Mouse (Mus musculus) adrenal gland, postnatal 4 days (tissue): ENCODE data around the gene Tprkb. TPM values are rescaled to one million over a fixed set of nuclear protein-coding genes. Genes with fewer than 3 reads are reported as not detected.
"Not testable (repeated sequence)": the region's sequence is repeated elsewhere in the genome, so short reads cannot be mapped to it uniquely, and the experiment has no call there.

ENCODE experiments used
- DNase-seq, 2 experiments: peaks; one replicate each; pipeline ENCODE4 v3.0.0; 2021 to 2022; ENCODE audit warnings: low spot score in 2 of 2, mixed read lengths in 2 of 2
- total RNA-seq, 2 experiments: library from RNA; stranded (reverse); gene quantifications; 2 replicates each; pipeline ENCODE4 v1.2.3; 2021

Tprkb gene
- total RNA-seq, 2 experiments from 2014 or later, result 61.8 to 65.7 TPM

DNA sequence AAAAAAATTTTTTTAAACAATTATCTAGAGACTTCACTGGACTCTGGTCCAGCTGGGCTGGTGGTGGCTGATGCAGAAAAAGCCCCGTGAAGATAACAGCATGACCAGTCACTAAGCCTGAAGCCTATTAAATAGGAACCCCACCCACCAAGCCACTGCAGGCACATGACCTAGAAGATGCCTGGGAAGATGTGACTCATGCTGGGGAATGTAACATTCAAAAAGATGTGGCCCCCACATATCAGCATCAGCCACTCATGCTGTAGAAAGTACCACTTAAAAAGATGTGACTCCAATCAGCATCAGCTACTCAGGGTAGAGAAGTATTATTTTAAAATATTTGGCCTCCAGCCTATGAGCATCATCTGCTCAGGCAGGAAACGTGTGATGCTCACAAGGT, 58.2 kb downstream of the Tprkb start:
- DNase-seq, result no peak

DNA sequence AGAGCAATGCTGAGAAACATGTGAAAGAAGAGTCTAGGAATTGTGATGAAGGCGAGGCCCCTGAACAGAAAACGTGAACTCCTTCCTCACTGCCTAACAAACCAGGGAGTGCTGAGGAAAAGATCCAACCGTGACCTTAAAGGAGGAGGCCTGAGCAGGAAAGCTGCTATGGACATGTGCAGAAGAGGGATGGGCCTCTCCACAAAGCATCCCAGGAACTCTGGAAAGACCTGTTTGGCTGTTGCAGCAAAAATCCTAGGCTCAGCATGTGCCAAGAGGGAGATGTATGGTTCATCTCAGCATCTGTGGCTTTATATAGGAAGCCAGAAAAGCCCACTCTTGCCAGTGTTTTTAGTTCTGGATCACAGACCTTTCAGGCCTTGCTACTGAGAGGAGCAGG, 61.0 kb downstream of the Tprkb start:
- no peak for DNase-seq

DNA sequence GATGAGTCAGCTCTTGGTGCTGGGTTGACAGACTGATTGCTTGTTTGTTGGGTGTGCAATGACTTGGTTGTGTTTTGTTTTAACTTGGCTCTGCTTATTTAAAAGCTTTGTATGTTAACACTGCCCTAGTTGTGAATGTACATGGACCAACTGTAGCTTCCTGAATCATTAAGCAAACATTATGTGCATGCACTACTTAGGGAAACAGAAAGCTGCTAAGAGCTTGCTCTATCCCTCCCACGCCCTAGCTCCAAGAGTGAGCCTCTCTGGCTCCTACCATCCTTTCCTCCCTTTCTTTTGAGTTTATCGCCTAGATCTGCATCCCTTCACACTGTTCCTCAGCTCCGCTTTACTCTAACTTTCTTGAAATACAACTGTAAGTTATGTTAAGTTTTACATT, 61.7 kb downstream of the Tprkb start:
- no peak for DNase-seq

DNA sequence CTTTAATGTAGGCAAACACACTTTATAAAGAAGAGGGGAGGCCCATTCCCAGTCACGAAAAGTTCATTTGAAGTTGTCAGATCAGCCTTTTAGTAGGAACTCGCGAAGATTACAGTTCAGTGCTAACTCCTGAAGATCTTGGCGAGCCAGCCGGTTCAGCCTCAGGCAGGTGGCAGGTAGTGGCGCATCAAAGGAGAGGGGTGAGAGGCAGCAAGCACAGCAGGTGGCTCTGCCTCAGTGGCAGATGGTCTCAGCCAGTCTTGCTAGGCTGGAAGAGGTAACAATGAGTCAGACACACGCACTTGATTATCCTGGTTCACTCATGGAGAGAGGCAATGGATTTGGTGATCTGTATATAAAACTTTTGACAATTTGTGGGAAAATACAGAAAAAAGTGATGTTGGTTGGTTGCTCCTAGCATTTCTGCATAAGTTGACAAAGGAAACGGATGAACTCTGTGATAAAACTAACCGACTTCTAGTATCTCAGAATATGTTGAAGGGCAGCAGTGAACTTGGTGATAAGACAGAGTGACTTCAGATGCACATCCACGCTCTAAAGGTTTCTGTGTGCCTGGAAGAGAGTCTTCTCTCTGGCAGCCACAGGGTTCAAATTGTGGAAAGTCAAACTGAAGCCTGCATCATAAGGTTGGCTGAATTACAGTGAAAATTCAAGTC, 63.4 kb downstream of the Tprkb start:
- DNase-seq, result no peak

DNA sequence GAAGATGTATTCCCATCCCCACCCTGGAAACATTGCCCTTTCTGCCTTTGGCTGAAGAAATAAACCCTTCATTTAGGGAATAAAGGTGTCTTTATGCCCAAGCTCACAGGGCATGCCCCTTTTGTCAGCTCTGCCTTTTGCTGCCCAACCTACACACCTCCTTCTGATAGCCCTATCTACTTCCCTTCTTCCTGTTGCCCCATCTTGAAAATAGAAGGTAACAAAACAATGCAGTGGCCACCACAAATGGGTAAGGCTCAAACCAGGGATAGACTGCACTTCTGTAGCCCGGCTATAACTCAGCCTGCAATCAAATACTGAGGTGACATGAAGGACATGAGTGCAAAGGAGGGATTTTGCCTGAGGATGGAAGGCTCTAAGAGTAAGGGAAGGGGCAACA, 64.1 kb downstream of the Tprkb start:
- DNase-seq, result no peak

DNA sequence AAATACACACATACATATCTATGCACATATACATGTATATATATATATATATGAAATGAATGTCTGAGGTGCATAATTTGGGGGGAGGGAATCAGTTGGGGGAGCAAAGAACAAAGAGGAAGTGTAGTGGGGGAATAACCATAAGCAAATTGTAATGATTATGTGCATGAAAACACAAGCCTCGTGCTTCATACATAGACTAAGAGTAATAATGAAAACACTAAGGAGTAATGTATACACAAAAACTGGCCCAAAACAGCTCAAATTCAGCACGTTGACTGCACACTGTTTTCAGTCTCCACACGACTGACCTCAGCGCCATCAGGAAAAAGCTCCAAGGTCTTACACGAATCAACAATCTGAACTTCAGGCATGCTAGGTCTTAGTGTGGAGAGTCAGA, 64.6 kb downstream of the Tprkb start:
- no peak for DNase-seq

DNA sequence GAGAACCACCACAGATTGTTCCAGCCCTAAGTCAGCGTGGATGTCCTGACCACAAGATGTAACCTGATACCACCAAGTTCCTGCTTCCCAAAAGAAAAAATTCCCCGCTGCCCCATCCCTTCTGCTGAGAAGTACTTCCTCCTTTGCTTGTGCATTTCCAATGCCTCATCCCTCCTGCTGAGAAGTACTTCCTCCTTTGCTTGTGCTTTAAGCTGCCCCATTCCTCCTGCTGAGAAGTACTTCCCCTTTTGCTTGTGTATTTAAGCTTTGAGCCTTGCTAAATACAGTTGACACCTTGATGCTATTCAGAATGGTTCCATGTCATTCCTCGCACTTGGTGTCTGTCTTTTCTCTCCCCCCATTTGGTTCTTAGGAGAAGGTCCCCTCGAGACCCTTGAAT, 67.1 kb downstream of the Tprkb start:
- DNase-seq, result not testable (repeated sequence)

Other genes with a start within 250 kb of the Tprkb start
- gene Nat8f7, start 198.7 kb upstream of the Tprkb start, total RNA-seq, result 1 to 10 TPM in 1 of 2 experiments, under 1 TPM in 1; 0.67 to 1.0 TPM
- under 1 TPM; 0.23 to 0.39 TPM for gene Nat8f3, start 146.1 kb upstream of the Tprkb start, total RNA-seq
- under 1 TPM; 0.28 to 0.45 TPM for gene Nat8f6, start 90.9 kb upstream of the Tprkb start, total RNA-seq
- 1 to 10 TPM in 1 of 2 experiments, under 1 TPM in 1; 0.31 to 1.0 TPM for gene Nat8f5, start 90.9 kb upstream of the Tprkb start, total RNA-seq
- 1 to 10 TPM in 1 of 2 experiments, under 1 TPM in 1; 0.85 to 1.6 TPM for gene Nat8, start 79.8 kb upstream of the Tprkb start, total RNA-seq
- gene Nat8f2, start 42.7 kb upstream of the Tprkb start, total RNA-seq, result 1 to 10 TPM; 1.1 to 1.2 TPM
- 10 to 100 TPM; 15.0 to 18.0 TPM for gene Nat8f4, start 7.0 kb upstream of the Tprkb start, total RNA-seq
- gene Nat8f1, start 3.8 kb downstream of the Tprkb start, total RNA-seq, result 10 to 100 TPM; 36.4 to 36.9 TPM
- gene Dusp11, start 49.8 kb downstream of the Tprkb start, total RNA-seq, result 100 to 1,000 TPM in 1 of 2 experiments, 10 to 100 TPM in 1; 96.9 to 102 TPM
- not detected for gene Figla, start 104.3 kb downstream of the Tprkb start, total RNA-seq
- gene Add2, start 116.8 kb downstream of the Tprkb start, total RNA-seq, result 10 to 100 TPM in 1 of 2 experiments, 1 to 10 TPM in 1; 9.7 to 18.2 TPM